Mouse (Mus musculus): ENCODE data around the gene Tpm1. TPM values are rescaled to one million over a fixed set of nuclear protein-coding genes. Genes with fewer than 3 reads are reported as not detected.

Tpm1 gene
- polyA plus RNA-seq, 1 experiment from 2014 or later: 165 TPM

DNA sequence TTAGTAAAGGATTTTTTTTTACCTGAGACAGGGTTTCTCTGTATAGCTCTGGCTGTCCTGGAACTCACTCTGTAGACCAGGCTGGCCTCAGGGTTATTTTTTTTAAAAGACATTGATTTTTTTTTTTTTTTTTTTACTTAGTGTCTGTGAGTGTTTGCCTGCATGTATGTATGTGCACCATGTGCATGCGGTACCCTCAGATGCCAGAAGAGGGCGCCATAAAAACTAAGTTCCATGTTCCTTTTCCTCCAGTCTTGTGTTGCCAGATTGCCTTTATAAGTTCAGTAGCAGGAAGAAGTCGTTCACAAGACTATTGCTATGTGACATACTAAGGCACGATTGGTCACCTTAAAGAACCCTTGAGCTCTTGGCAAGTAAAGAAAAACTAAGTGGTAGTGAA lies 14.5 kb downstream of the Tpm1 start:
- H3K9ac ChIP-seq: no peak overlapping the region
- no peak for ATAC-seq (ENCODE audit: low FRiP score)
- peaks cover 67% of the 10 kb centered on the region for H3K36me3 ChIP-seq
- no peak overlapping the region for H3K4me2 ChIP-seq
- WGBS: 93% methylated on average over 4 of the region's 4 CpGs
- peaks cover 6% of the 10 kb centered on the region; the same call in 1 of the 2 replicates for H3K9me3 ChIP-seq
- no peak overlapping the region for H3K27ac ChIP-seq
- no peak overlapping the region for H3K4me3 ChIP-seq
- no peaks in the 10 kb centered on the region for H3K27me3 ChIP-seq
- H3K4me1 ChIP-seq (replicated peaks): peaks cover 9% of the 10 kb centered on the region

GRCm38 (mm10) chr9:67033016-67033415 lies 16.2 kb downstream of the Tpm1 start:
- peaks cover 81% of the 10 kb centered on the region for H3K36me3 ChIP-seq

GRCm38 (mm10) chr9:67032611-67033010 lies 16.6 kb downstream of the Tpm1 start:
- Histone ChIP-seq H3K36me3 (peaks cover 84% of the 10 kb centered on the region), H3K4me1 (replicated peaks) (no peaks in the 10 kb centered on the region; the same call in 1 of the 2 replicates), H3K4me3 (no peak overlapping the region), H3K27me3 (no peaks in the 10 kb centered on the region), H3K27ac (no peak overlapping the region), H3K9me3 (peaks cover 6% of the 10 kb centered on the region; the same call in 1 of the 2 replicates), H3K9ac (no peak overlapping the region), H3K4me2 (no peak overlapping the region)
- ATAC-seq (ENCODE audit: low FRiP score): no peak
- 96% methylated on average over 15 of the region's 15 CpGs for WGBS

More at GRCm38 (mm10) chr9:67033016-67033415, 16.2 kb downstream of the Tpm1 start:
- no peak overlapping the region for H3K4me3 ChIP-seq
- no peak overlapping the region for H3K4me2 ChIP-seq
- H3K9ac ChIP-seq: no peak overlapping the region
- 91% methylated on average over 10 of the region's 10 CpGs for WGBS
- peaks cover 6% of the 10 kb centered on the region; the same call in 1 of the 2 replicates for H3K9me3 ChIP-seq
- H3K27ac ChIP-seq: no peak overlapping the region
- H3K4me1 ChIP-seq (replicated peaks): no peaks in the 10 kb centered on the region; the same call in 1 of the 2 replicates
- no peaks in the 10 kb centered on the region for H3K27me3 ChIP-seq
- no peak for ATAC-seq (ENCODE audit: low FRiP score)

- 91% methylated on average over 13 of the region's 13 CpGs for WGBS
- ATAC-seq (ENCODE audit: low FRiP score): no peak
- Histone ChIP-seq H3K9me3 (no peaks in the 10 kb centered on the region), H3K9ac (no peak overlapping the region), H3K4me3 (no peak overlapping the region), H3K27me3 (no peaks in the 10 kb centered on the region), H3K27ac (no peak overlapping the region), H3K4me2 (no peak overlapping the region), H3K4me1 (replicated peaks) (no peaks in the 10 kb centered on the region), H3K36me3 (peaks cover 95% of the 10 kb centered on the region)
These were observed 19.7 kb downstream of the Tpm1 start for GRCm38 (mm10) chr9:67029518-67029917.

DNA sequence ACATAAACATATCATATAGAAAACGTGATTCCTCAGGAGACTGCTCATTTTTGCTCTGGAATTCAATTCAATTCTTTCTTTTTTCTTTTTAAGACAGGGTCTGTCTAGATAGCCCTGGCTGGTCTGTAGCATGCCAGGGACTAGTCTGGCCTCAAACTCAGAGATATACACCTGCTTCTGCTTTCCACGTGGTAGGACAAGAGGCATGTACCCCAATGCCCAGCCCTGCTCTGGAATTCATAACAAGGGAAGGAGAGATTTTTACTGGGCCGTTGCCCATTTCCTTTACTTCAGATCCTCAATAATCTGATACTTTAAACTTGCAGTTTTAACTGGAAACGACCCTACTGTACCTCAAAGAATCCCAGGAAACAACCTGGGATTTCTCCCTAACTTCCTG lies 20.3 kb downstream of the Tpm1 start:
- no peak overlapping the region for H3K9ac ChIP-seq
- H3K27ac ChIP-seq: no peak overlapping the region
- H3K9me3 ChIP-seq: no peaks in the 10 kb centered on the region
- WGBS: 87% methylated on average over 4 of the region's 4 CpGs
- no peak overlapping the region for H3K4me2 ChIP-seq
- H3K4me3 ChIP-seq: no peak overlapping the region
- peaks cover 94% of the 10 kb centered on the region for H3K36me3 ChIP-seq
- no peaks in the 10 kb centered on the region for H3K27me3 ChIP-seq
- H3K4me1 ChIP-seq (replicated peaks): no peaks in the 10 kb centered on the region
- no peak for ATAC-seq (ENCODE audit: low FRiP score)

DNA sequence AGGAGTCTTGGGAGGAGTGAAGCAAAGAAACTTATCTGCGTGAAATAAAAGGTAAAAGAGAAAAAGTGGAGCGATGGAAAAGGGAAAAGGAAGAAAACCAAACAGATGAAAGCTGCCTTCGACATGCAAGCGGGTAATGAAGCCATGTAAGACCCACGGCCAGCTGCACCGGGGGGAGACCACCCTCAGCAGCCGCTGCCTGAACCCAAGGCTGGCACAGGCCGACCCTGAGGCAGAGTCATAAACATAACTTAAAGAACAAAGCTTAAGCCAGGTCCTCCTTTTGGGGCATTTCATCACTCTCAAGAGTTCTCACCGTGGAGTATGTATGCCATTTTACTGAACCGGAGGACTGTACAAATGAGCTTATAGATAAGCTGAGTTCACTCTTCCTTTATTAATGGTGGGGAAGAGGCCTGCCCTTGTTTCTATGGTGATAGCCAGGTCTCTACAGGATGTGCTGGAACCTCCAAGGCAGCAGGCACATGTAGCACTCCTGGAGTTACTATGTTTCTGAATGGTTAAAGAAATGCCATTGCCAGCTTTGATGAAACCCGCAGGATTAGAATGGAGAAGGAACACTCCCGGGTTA lies 21.0 kb downstream of the Tpm1 start:
- 90% methylated on average over 12 of the region's 12 CpGs for WGBS
- no peak for ATAC-seq (ENCODE audit: low FRiP score)
- no peak overlapping the region for H3K27ac ChIP-seq

GRCm38 (mm10) chr9:67026890-67027289 lies 22.3 kb downstream of the Tpm1 start:
- H3K27me3 ChIP-seq: no peaks in the 10 kb centered on the region
- H3K36me3 ChIP-seq: peaks cover 91% of the 10 kb centered on the region
- no peak overlapping the region for H3K27ac ChIP-seq
- H3K4me3 ChIP-seq: no peak overlapping the region
- H3K9me3 ChIP-seq: no peaks in the 10 kb centered on the region
- no peak overlapping the region for H3K4me2 ChIP-seq
- H3K9ac ChIP-seq: no peak overlapping the region
- WGBS: 88% methylated on average over 7 of the region's 7 CpGs
- H3K4me1 ChIP-seq (replicated peaks): no peaks in the 10 kb centered on the region
- ATAC-seq (ENCODE audit: low FRiP score): no peak

More for the DNA sequence above, 21.0 kb downstream of the Tpm1 start:
- Histone ChIP-seq H3K9me3 (no peaks in the 10 kb centered on the region), H3K4me2 (no peak overlapping the region), H3K4me1 (replicated peaks) (no peaks in the 10 kb centered on the region), H3K36me3 (peaks cover 92% of the 10 kb centered on the region), H3K4me3 (no peak overlapping the region), H3K27me3 (no peaks in the 10 kb centered on the region), H3K9ac (no peak overlapping the region)

GRCm38 (mm10) chr9:67026061-67026460 lies 23.1 kb downstream of the Tpm1 start:
- H3K4me2 ChIP-seq: no peak overlapping the region
- ATAC-seq (ENCODE audit: low FRiP score): no peak
- peaks cover 90% of the 10 kb centered on the region for H3K36me3 ChIP-seq
- H3K9me3 ChIP-seq: no peaks in the 10 kb centered on the region
- H3K4me1 ChIP-seq (replicated peaks): no peaks in the 10 kb centered on the region
- no peak overlapping the region for H3K27ac ChIP-seq
- H3K9ac ChIP-seq: no peak overlapping the region
- no peak overlapping the region for H3K4me3 ChIP-seq
- no peaks in the 10 kb centered on the region for H3K27me3 ChIP-seq
- WGBS: 95% methylated on average over 7 of the region's 7 CpGs

GRCm38 (mm10) chr9:67024889-67025692 lies 24.1 kb downstream of the Tpm1 start:
- H3K27ac ChIP-seq: no peak overlapping the region
- H3K36me3 ChIP-seq: peaks cover 80% of the 10 kb centered on the region
- no peaks in the 10 kb centered on the region for H3K27me3 ChIP-seq
- no peak for ATAC-seq (ENCODE audit: low FRiP score)
- H3K4me1 ChIP-seq (replicated peaks): no peaks in the 10 kb centered on the region
- H3K4me3 ChIP-seq: no peak overlapping the region
- WGBS: 93% methylated on average over 17 of the region's 17 CpGs
- no peaks in the 10 kb centered on the region for H3K9me3 ChIP-seq
- H3K4me2 ChIP-seq: no peak overlapping the region
- H3K9ac ChIP-seq: no peak overlapping the region

- no peak overlapping the region for H3K27ac ChIP-seq
- H3K9ac ChIP-seq: no peak overlapping the region
- H3K9me3 ChIP-seq: no peaks in the 10 kb centered on the region
- no peak overlapping the region for H3K4me2 ChIP-seq
- no peak overlapping the region for H3K4me3 ChIP-seq
- peaks cover 65% of the 10 kb centered on the region for H3K36me3 ChIP-seq
- H3K27me3 ChIP-seq: no peaks in the 10 kb centered on the region
- no peaks in the 10 kb centered on the region for H3K4me1 ChIP-seq (replicated peaks)
- WGBS: 99% methylated on average over 9 of the region's 9 CpGs
- ATAC-seq (ENCODE audit: low FRiP score): no peak
These were observed 25.8 kb downstream of the Tpm1 start for GRCm38 (mm10) chr9:67023371-67023770.

DNA sequence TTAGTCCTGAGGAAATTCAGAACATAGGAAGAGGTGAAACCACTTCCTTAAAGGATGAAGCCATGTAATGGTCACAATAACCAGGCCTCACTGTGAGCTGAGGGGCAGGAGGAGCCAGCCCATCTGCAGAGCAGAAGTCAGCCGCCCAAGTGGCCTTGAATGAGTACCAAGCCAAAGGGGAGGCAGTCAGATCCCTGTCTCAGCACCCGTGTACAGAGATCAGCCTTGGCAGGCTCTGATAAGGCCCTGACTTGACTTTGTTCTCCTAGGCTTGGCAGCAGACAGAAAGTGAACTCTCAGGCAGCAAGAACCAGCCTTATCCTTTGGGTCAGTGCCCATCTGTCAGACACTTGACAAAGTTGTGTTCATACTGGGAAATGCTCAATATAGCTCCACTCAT lies 29.1 kb downstream of the Tpm1 start:
- no peaks in the 10 kb centered on the region for H3K27me3 ChIP-seq
- H3K4me2 ChIP-seq: no peak overlapping the region
- H3K9ac ChIP-seq: no peak overlapping the region
- H3K27ac ChIP-seq: no peak overlapping the region
- no peaks in the 10 kb centered on the region for H3K9me3 ChIP-seq
- H3K4me3 ChIP-seq: no peak overlapping the region
- H3K36me3 ChIP-seq: peaks cover 35% of the 10 kb centered on the region
- WGBS: 83% methylated on average over 2 of the region's 2 CpGs
- no peaks in the 10 kb centered on the region for H3K4me1 ChIP-seq (replicated peaks)
- no peak for ATAC-seq (ENCODE audit: low FRiP score)

DNA sequence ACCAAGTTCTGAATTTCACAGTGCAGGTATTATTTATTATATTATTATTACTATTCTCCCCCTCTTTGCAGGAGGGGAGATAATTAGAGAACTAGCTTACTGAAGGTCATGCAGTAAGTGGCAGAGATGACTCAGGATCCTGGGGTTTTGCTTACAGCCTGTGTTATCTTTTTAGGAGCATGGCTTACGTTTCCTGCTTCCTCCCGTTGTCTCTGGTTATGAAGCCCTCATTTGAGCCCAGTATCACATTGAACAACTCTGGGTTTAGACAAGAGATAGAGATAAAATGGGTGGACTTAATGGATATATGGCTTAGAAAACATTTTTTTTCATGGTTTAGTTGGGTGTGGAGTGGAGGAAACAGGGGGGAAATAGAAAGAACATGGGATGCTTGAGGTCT lies 35.7 kb downstream of the Tpm1 start:
- Histone ChIP-seq H3K27me3 (no peaks in the 10 kb centered on the region), H3K27ac (no peak overlapping the region), H3K4me3 (no peak overlapping the region), H3K9ac (no peak overlapping the region), H3K4me1 (replicated peaks) (no peaks in the 10 kb centered on the region), H3K9me3 (no peaks in the 10 kb centered on the region), H3K4me2 (no peak overlapping the region), H3K36me3 (no peaks in the 10 kb centered on the region)
- WGBS: 82% methylated on average over 2 of the region's 2 CpGs
- ATAC-seq (ENCODE audit: low FRiP score): no peak

GRCm38 (mm10) chr9:67012470-67012869 lies 36.7 kb downstream of the Tpm1 start:
- WGBS: 57% methylated on average over 3 of the region's 3 CpGs
- no peak overlapping the region for H3K27ac ChIP-seq
- no peak overlapping the region for H3K4me3 ChIP-seq
- no peaks in the 10 kb centered on the region for H3K36me3 ChIP-seq
- H3K4me2 ChIP-seq: no peak overlapping the region
- H3K9me3 ChIP-seq: no peaks in the 10 kb centered on the region
- no peak overlapping the region for H3K9ac ChIP-seq
- no peak for ATAC-seq (ENCODE audit: low FRiP score)
- no peaks in the 10 kb centered on the region for H3K4me1 ChIP-seq (replicated peaks)
- no peaks in the 10 kb centered on the region for H3K27me3 ChIP-seq
